Mouse (Mus musculus): ENCODE results near the gene Sorl1.

DNA sequence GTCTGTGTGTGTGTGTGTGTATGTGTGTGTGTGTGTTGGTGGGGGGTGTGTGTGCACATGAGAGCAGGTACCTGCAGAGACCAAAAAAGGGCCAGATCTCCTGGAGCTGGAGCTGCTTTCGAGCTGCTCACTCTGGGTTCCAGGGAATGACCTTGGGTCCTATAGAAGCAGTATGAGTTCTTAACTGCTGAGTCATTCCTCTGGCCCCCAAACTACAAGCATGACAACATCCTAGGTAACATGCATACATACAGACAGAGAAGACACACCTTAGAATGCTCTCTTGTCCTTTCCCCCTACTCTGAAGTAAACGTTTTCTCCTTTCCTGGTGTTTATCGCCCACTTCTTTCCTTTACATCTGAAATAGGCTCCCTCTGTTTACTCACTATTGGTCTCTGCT is 32.5 kb upstream of the Sorl1 start:
- TF ChIP-seq EP300 (IDR thresholded peaks at IDR 0.05; ENCODE audit: low read depth): no peak
- TF ChIP-seq CTCF (IDR thresholded peaks at IDR 0.05; ENCODE audit: low read depth): no peak

Data from heart, postnatal 0 days (tissue).